Mouse (Mus musculus): ENCODE measurements at regions not wholly inside any gene's neighbourhood (a gene's known extent, or its start where the extent isn't known, plus 50 kb on each side); places are given as distances from the start of the nearest gene placed in this dataset.

- no peak for DNase-seq (ENCODE audit: low spot score in 2 of 2)
- intact Hi-C loops (cut with DNase I): no loop called here
Measured at GRCm38 (mm10) chrX:76795304-76795703, 192.6 kb upstream of the Cldn34d start.

- no peak for DNase-seq (ENCODE audit: low spot score in 2 of 2)
- intact Hi-C loops (cut with DNase I): no loop called here
Measured at GRCm38 (mm10) chrX:76790613-76791012, 187.9 kb upstream of the Cldn34d start.

- intact Hi-C loops (cut with DNase I): loop anchor here (10.0 kb wide), 1 partner anchor 855 kb away; no protein-coding TSS in a partner anchor
- no peak for DNase-seq (ENCODE audit: low spot score in 2 of 2)
Measured at GRCm38 (mm10) chrX:76780044-76780443, 177.3 kb upstream of the Cldn34d start.
